7 mouse cellular contexts compared by ENCODE assay signal in genomic region chr7:45621443-45621842, GRCm38 (mm10). TPM values are rescaled to one million over a fixed set of nuclear protein-coding genes. Genes with fewer than 3 reads are reported as not detected.
DNase-seq lines count a peak whose midpoint lies in the region; ATAC-seq lines count a peak whose summit lies in the region.

TSS of gene Izumo1 (plus strand) at chr7:45621811.

- H3K9me3 ChIP-seq in kidney, embryonic 16.5 days (ENCODE audit: low read length): no peaks in the 10 kb centered on the region
- H3K9me3 ChIP-seq in heart, embryonic 11.5 days (replicated peaks; ENCODE audit: control insufficient read depth, low read length): no peaks in the 10 kb centered on the region; the same call in 1 of the 2 replicates

- no peak within 1 kb of the TSS for H3K9ac ChIP-seq in kidney, embryonic 16.5 days (replicated peaks; ENCODE audit: low read length)
- no peak within 1 kb of the TSS for H3K9ac ChIP-seq in heart, embryonic 11.5 days (ENCODE audit: low read depth, low read length)

- H3K4me2 ChIP-seq in kidney, embryonic 16.5 days (replicated peaks; ENCODE audit: low read depth, low read length): no peak within 1 kb of the TSS
- H3K4me2 ChIP-seq in heart, embryonic 11.5 days: peak within 1 kb of the TSS; percentile 40

- H3K4me3 ChIP-seq in kidney, embryonic 16.5 days (ENCODE audit: low read length): no peak within 1 kb of the TSS
- H3K4me3 ChIP-seq in heart, embryonic 11.5 days (ENCODE audit: low read depth, low read length): no peak within 1 kb of the TSS

- no peak within 1 kb of the TSS for H3K27ac ChIP-seq in kidney, embryonic 16.5 days (ENCODE audit: low read length)
- no peak within 1 kb of the TSS for H3K27ac ChIP-seq in heart, embryonic 11.5 days (ENCODE audit: low read depth, low read length)

- H3K4me1 ChIP-seq in kidney, embryonic 16.5 days (ENCODE audit: insufficient read depth, low read length): peaks cover 12% of the 10 kb centered on the region
- 0 out of 2 replicates have a peak, but pooled peaks cover 3% of the 10 kb centered on the region for H3K4me1 ChIP-seq in heart, embryonic 11.5 days (ENCODE audit: control insufficient read depth, insufficient read depth, low read length)

- H3K36me3 ChIP-seq in kidney, embryonic 16.5 days (ENCODE audit: insufficient read depth, low read length): no peaks in the 10 kb centered on the region
- no peaks in the 10 kb centered on the region for H3K36me3 ChIP-seq in heart, embryonic 11.5 days (ENCODE audit: control insufficient read depth, insufficient read depth, low read length)

- intact Hi-C loops in left cerebral cortex, postnatal 25 days (cut with DNase I): no loop called here

- ATAC-seq in kidney, embryonic 16.5 days (ENCODE audit: low FRiP score, low TSS enrichment): no peak
- 0 out of 2 replicates have a peak, but pooled peaks have one; percentile 9 for ATAC-seq in heart, embryonic 11.5 days (replicated peaks; ENCODE audit: insufficient number of reproducible peaks, low FRiP score, low TSS enrichment)

- 37% methylated on average over 9 of the region's 9 CpGs for WGBS in kidney, embryonic 16.5 days
- WGBS in heart, embryonic 11.5 days (ENCODE audit: insufficient replicate concordance): 20% methylated on average over 9 of the region's 9 CpGs

- DNase-seq in kidney, postnatal 25 days: peak; percentile 66 to 76
- DNase-seq in R1 (ENCODE audit: low read depth, low spot score): peak; percentile 92
- DNase-seq in naive thymus-derived CD4-positive, alpha-beta T cell, adult 2 months (ENCODE audit: low read depth): peak; percentile 45
- DNase-seq in left cerebral cortex, adult 9 months (ENCODE audit: low spot score in 2 of 2): no peak
- no peak for DNase-seq in left cerebral cortex, postnatal 25 days (ENCODE audit: low spot score in 2 of 2)

- peaks cover 18% of the 10 kb centered on the region for H3K27me3 ChIP-seq in kidney, embryonic 16.5 days (ENCODE audit: insufficient read depth, low read length)
- peaks cover 37% of the 10 kb centered on the region for H3K27me3 ChIP-seq in heart, embryonic 11.5 days (ENCODE audit: control insufficient read depth, insufficient read depth, low read length)

RNA-seq across cellular contexts. Expression of gene Izumo1, which starts in this region (rescaled TPM):
- polyA plus RNA-seq in kidney, embryonic 16.5 days (2015; fragmentation: Nextera tagmentation; extraction: Ambion mirVana): 0.13 and 0.14 TPM in 2 replicates
- polyA plus RNA-seq in heart, embryonic 11.5 days (2014; fragmentation: Nextera tagmentation; extraction: Ambion mirVana): 0.34 and 0.35 TPM in 2 replicates
- not detected for total RNA-seq in left cerebral cortex, postnatal 25 days (2021)

Comparison
In these comparisons a context has a peak if more than half of its experiments do, and no peak if none do; other contexts are left out.
1. Peak in ATAC-seq and H3K4me2 ChIP-seq in heart, embryonic 11.5 days; RNA of the gene not detected or under 1 TPM.
2. DNase-seq: peak in kidney, postnatal 25 days (2 of 2), R1 (single experiment) and naive thymus-derived CD4-positive, alpha-beta T cell, adult 2 months (single experiment); none in left cerebral cortex, adult 9 months (0 of 2) and left cerebral cortex, postnatal 25 days (0 of 2).